Mouse (Mus musculus) kidney, embryonic 16.5 days (tissue): ENCODE measurements around the gene Itpr1. TPM values are rescaled to one million over a fixed set of nuclear protein-coding genes. Genes with fewer than 3 reads are reported as not detected.

Experiments used
- ATAC-seq: fragments of 200-750 bp; cut with Nextera tagmentation; 2 replicates; pipeline ENCODE4 v1.8.0; 2017; ENCODE audit warnings: moderate TSS enrichment; ENCODE audit not compliant: low FRiP score, low TSS enrichment
- H3K27ac ChIP-seq: fragments of 300-500 bp; sonication (generic); 2 replicates; pipeline ENCODE4 v1.5.1; 2014; ENCODE audit warnings: low read length
- H3K27me3 ChIP-seq: fragments of 300-500 bp; sonication (generic); 2 replicates; pipeline ENCODE4 v1.6.1; 2014; ENCODE audit warnings: low read length, control low read depth, mixed read lengths; ENCODE audit not compliant: insufficient read depth
- H3K36me3 ChIP-seq: fragments of 300-500 bp; sonication (generic); 2 replicates; pipeline ENCODE4 v1.6.1; 2014; ENCODE audit warnings: low read length, control low read depth, mixed read lengths; ENCODE audit not compliant: insufficient read depth
- H3K4me1 ChIP-seq: fragments of 300-500 bp; sonication (generic); 2 replicates; pipeline ENCODE4 v1.6.1; 2014; ENCODE audit warnings: low read length, control low read depth, mixed read lengths; ENCODE audit not compliant: insufficient read depth
- H3K4me2 ChIP-seq: fragments of 300-500 bp; sonication (generic); replicated peaks from 2 replicates; pipeline ENCODE4 v1.6.1; 2014; ENCODE audit warnings: low read depth, low read length
- H3K4me3 ChIP-seq: fragments of 300-500 bp; sonication (generic); 2 replicates; pipeline ENCODE4 v1.5.1; 2014; ENCODE audit warnings: mild to moderate bottlenecking, low read length
- H3K9ac ChIP-seq: fragments of 300-500 bp; sonication (generic); replicated peaks from 2 replicates; pipeline ENCODE4 v1.6.1; 2014; ENCODE audit warnings: low read length
- H3K9me3 ChIP-seq: fragments of 300-500 bp; sonication (generic); 2 replicates; pipeline ENCODE4 v1.6.1; 2016; ENCODE audit warnings: low read length, control low read depth
- WGBS: fragments of 180-500 bp; shearing (Covaris S2); extraction: QIAGEN DNeasy Blood & Tissue Kit; methylation state at CpG from one replicate; pipeline ENCODE4 v1.1.7; 2014; 5-methylcytosine and 5-hydroxymethylcytosine counted together
- polyA plus RNA-seq: library from polyadenylated mRNA; unstranded; fragments of >200 nt; fragmentation: Nextera tagmentation; extraction: Ambion mirVana; gene quantifications from 2 replicates; pipeline ENCODE4 v1.2.1, GENCODE M21; 2015

Gene Itpr1
- polyA plus RNA-seq, 1 experiment from 2014 or later = 24.6 TPM

DNA sequence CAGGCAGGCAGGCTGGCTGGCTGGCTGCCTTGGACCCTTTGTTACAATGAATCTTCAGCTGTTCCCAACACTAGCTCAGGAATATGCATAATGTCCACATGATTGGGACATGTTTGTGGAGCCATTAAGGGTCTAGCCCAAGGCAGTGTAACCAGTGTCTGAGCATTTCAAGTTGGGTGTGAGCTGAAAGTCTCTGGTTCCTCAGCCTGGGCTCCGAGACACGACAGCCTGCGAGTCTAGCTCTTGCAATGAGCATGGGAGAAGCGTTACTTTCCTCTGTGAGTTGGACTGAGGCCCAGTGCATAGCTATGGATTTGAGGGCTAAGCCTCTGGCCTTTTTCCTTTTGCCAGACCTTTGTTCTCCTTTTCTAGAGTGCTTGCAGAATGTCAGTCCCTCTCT is 35.6 kb downstream of the Itpr1 start:
- peak; percentile 19; the same call in 1 of the 2 replicates for ATAC-seq
- 45% methylated on average over 4 of the region's 4 CpGs for WGBS
- H3K36me3 ChIP-seq = no peaks in the 10 kb centered on the region; the same call in 1 of the 2 replicates
- no peaks in the 10 kb centered on the region for H3K9me3 ChIP-seq
- no peaks in the 10 kb centered on the region for H3K27me3 ChIP-seq
- 0 out of 2 replicates have a peak overlapping the region, but pooled peaks have one; percentile 8 for H3K9ac ChIP-seq
- no peak overlapping the region for H3K4me3 ChIP-seq
- peaks cover 37% of the 10 kb centered on the region for H3K4me1 ChIP-seq
- no peak overlapping the region for H3K4me2 ChIP-seq
- peak overlapping the region; percentile 84 for H3K27ac ChIP-seq

DNA sequence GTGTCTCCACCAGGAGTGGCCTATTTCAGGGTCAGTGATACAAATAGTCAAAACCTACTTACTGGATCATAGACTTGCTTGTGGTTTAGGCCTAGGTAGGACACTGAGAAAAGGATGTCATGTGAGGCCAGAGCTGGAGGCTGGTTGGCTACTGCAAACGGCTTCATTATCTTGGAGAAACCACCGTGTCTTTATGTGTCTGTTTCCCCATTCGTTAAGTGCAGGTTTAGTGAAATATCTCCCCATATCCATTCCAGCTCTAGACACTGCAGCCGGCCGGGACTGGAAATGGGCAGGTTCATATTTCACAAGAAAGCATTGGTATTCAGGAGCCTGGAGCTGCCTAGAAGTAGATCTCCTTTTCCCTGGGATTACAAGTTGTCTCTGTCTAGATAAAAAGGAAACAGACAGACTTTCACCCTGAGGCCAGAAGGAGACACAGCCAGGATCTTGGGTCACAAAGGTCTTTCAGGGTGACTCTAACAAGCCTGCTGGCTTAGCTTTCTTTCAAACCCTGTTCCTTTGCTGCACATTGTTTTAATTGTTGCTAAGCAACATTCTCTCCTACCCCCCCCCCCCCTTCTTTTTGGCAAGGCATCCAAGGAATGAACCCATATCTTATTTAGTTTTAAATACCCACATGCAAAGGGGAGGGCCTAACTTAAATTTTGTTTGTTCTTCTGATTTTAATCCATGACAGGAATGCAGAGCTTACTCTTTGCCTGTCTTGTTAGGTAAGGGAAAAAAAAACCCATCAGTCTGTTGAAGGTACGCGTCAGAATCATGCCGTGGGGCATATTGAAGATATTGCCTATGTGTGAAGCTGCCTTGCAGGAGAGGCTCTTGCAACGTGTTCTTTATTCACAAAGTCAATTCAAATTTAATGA is 36.4 kb downstream of the Itpr1 start:
- Histone ChIP-seq H3K27me3 (no peaks in the 10 kb centered on the region), H3K4me1 (peaks cover 44% of the 10 kb centered on the region), H3K36me3 (no peaks in the 10 kb centered on the region; the same call in 1 of the 2 replicates), H3K9ac (peak overlapping the region; percentile 24; the same call in 1 of the 2 replicates), H3K9me3 (no peaks in the 10 kb centered on the region), H3K4me3 (no peak overlapping the region), H3K27ac (peak overlapping the region; percentile 84), H3K4me2 (no peak overlapping the region)
- 46% methylated on average over 9 of the region's 9 CpGs for WGBS
- ATAC-seq = peak; percentile 47

DNA sequence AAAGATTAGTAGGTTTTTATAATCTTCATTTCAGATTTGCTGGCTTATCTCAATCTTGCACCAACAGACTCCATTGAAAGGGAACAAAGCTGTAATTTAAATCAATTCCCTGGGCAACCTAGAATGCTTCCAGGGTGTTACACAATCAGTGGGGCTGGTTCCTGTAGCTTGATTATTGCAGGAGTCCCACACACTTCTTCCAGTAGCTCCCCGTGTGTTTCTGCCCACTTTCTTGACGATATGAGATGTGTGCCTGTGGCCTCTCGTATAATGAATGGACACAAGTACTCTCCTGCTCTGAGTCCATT is 37.0 kb downstream of the Itpr1 start:
- Histone ChIP-seq H3K27ac (peak overlapping the region; percentile 22; the same call in 1 of the 2 replicates), H3K4me3 (no peak overlapping the region), H3K36me3 (no peaks in the 10 kb centered on the region), H3K27me3 (no peaks in the 10 kb centered on the region), H3K4me1 (peaks cover 50% of the 10 kb centered on the region), H3K9ac (no peak overlapping the region), H3K4me2 (no peak overlapping the region), H3K9me3 (no peaks in the 10 kb centered on the region)
- WGBS = 86% methylated on average over 3 of the region's 3 CpGs
- ATAC-seq = no peak

DNA sequence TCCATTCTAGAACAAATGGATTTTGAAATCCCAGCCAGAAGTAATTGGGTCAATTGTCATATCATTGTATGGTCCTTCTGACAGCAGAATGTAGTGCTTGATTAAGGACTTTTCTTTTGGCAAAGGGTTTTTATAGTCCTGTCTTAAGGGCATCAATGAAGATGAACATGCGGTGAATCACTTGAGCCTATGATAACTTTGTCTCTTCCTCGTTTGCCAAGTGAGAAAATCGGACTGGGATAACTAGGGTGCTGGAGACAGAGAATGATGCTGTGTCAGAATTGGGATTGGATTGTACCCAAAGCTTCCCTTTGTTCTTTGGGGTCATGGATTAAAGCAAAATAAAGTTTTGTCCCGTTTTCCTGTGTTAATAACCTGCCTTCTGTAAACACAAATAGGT is 37.5 kb downstream of the Itpr1 start:
- peaks cover 56% of the 10 kb centered on the region for H3K4me1 ChIP-seq

DNA sequence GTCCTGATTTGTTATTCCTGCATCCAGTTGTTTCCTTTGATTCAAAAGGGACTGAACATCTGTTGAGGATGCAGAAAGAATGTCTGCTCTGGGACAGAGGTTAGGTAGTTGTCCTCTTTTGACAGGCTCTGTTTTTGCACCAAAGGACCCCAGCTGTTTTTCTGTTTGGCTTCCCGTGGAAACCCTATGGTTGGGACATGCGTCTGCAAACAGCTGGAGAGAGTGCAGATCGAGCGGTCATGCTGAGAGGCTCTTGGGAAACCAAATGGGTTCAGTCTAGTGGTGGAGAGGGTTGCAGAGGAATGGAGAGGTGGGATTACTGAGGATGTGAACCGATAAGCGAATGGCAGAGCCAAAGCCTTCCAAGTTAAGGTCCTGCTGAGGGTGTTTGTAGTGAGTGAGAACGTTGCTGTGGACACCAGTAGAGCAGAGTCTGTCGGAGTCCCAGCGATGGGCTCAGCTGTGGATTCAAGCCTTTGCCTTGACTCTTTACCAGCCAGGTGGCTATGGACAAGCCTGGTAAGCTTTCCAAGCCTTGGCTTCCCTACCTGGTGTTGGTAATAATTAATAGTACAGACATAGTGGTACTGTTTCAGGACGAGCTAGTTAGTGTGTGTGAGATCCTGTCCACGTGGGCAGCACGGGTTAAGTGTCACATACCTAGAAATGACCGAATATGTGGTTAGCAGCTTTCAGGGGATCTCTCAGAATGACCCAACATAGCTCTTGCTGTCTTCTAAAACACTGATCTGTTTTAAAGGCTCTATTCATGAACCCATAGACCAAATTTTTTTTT is 39.9 kb downstream of the Itpr1 start:
- WGBS = 76% methylated on average over 13 of the region's 13 CpGs
- H3K27me3 ChIP-seq = no peaks in the 10 kb centered on the region
- peaks cover 67% of the 10 kb centered on the region for H3K4me1 ChIP-seq
- H3K36me3 ChIP-seq = no peaks in the 10 kb centered on the region
- H3K4me2 ChIP-seq = no peak overlapping the region
- peak; percentile 5; the same call in 1 of the 2 replicates for ATAC-seq
- H3K4me3 ChIP-seq = no peak overlapping the region
- H3K27ac ChIP-seq = peak overlapping the region; percentile 6; the same call in 1 of the 2 replicates
- H3K9ac ChIP-seq = no peak overlapping the region
- H3K9me3 ChIP-seq = no peaks in the 10 kb centered on the region

More for the DNA sequence above, 37.5 kb downstream of the Itpr1 start:
- Histone ChIP-seq H3K9ac (no peak overlapping the region), H3K4me3 (no peak overlapping the region), H3K27ac (no peak overlapping the region), H3K9me3 (no peaks in the 10 kb centered on the region), H3K36me3 (no peaks in the 10 kb centered on the region), H3K27me3 (no peaks in the 10 kb centered on the region), H3K4me2 (no peak overlapping the region)
- 84% methylated on average over 4 of the region's 4 CpGs for WGBS
- no peak for ATAC-seq

DNA sequence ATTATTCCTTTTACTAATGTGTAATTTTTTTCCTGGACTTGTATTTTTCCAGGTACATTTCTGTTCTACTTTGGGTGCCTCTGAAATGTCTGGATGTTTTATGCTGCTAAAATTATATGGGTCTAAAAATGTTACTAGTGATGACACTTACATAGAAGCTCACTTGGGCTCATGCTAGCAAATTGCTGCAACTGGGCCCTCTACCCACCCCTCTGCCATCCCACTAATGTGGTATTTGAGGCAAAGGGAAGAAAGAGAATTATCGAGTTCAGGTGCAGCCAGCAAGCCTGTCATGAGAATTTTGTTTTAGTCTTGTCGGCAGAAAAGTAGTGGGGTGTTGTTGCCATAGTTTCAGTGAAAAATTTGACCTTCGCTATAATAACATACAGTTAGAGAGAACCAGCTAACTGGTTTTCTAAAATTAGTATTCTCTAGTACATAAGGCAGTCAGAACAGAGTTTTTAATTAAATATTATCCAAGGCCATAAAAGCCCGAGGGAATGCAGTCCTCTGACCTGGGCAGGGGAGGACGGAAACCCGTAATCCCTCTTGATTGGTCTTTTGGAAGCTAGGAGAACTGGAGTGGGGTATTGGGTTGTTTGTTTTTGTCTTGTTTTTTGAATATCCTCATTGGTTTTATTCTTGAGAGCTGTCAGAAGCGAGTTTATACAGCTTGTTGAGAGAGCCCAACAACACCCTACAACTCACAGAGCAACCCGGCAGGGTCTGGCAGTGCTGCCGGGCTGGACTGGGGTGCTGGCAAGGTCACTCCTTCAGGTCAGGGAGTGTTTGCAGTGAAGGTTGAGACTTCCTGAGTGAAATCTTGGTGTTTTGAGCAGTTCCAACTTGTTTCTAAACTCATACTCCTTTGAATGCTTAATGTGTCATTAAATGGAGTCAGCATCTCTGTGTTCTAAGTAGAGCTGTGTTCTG is 41.5 kb downstream of the Itpr1 start:
- H3K4me2 ChIP-seq = peak overlapping the region; percentile 3; the same call in 1 of the 2 replicates
- no peak overlapping the region for H3K9ac ChIP-seq
- WGBS = 40% methylated on average over 9 of the region's 9 CpGs
- H3K4me3 ChIP-seq = no peak overlapping the region
- peaks cover 59% of the 10 kb centered on the region for H3K4me1 ChIP-seq
- no peaks in the 10 kb centered on the region for H3K9me3 ChIP-seq
- no peaks in the 10 kb centered on the region for H3K36me3 ChIP-seq
- no peaks in the 10 kb centered on the region for H3K27me3 ChIP-seq
- peak overlapping the region; percentile 89 for H3K27ac ChIP-seq
- ATAC-seq = peak; percentile 57; the same call in 1 of the 2 replicates

DNA sequence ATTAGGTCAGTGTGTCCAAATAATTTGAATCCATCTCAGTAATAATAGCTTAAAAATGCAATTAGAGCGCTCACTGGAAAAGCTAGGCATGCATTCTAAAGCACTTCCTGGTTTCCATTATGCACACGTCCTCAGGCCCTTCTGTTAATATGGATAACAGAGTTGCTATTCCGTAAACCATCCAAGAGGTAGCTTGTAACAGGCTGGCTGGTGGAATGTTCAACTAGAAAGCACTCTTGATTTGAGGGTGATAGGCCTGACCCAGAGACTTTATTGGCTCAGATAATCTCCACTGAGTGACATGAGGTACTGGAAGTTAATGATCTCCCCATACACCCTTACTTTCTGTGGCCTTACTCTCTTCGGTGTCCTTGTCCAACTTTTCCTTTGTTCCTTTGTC is 43.0 kb downstream of the Itpr1 start:
- Histone ChIP-seq H3K4me3 (no peak overlapping the region), H3K36me3 (no peaks in the 10 kb centered on the region), H3K27me3 (no peaks in the 10 kb centered on the region), H3K27ac (peak overlapping the region; percentile 89), H3K9me3 (no peaks in the 10 kb centered on the region), H3K4me1 (peaks cover 56% of the 10 kb centered on the region), H3K4me2 (no peak overlapping the region), H3K9ac (no peak overlapping the region)
- peak; percentile 62; the same call in 1 of the 2 replicates for ATAC-seq
- WGBS = 60% methylated on average over 4 of the region's 4 CpGs

DNA sequence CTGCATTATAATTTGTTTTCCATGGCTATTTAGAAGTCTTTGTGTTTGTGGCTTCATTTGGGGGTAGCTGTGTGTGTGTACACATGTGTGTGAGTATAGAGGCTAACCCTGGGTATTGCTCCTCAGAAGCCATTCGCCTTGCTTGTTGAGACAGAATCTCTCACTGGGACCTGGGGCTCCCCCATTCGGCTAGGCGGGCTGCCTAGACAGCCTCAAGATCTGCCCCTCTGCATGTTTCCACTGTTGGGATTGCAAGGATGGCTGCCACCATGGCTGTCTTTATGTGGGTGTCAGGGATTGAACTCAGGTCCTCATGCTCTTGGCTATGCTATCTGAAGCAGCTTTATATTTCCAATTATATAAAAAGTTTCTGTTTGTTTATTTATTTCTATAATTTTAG is 44.3 kb downstream of the Itpr1 start:
- no peaks in the 10 kb centered on the region for H3K9me3 ChIP-seq
- ATAC-seq = no peak
- no peaks in the 10 kb centered on the region for H3K36me3 ChIP-seq
- no peaks in the 10 kb centered on the region for H3K27me3 ChIP-seq
- 95% methylated on average over 3 of the region's 3 CpGs for WGBS
- H3K4me1 ChIP-seq = peaks cover 53% of the 10 kb centered on the region
- no peak overlapping the region for H3K4me3 ChIP-seq
- no peak overlapping the region for H3K9ac ChIP-seq
- H3K27ac ChIP-seq = no peak overlapping the region
- no peak overlapping the region for H3K4me2 ChIP-seq

DNA sequence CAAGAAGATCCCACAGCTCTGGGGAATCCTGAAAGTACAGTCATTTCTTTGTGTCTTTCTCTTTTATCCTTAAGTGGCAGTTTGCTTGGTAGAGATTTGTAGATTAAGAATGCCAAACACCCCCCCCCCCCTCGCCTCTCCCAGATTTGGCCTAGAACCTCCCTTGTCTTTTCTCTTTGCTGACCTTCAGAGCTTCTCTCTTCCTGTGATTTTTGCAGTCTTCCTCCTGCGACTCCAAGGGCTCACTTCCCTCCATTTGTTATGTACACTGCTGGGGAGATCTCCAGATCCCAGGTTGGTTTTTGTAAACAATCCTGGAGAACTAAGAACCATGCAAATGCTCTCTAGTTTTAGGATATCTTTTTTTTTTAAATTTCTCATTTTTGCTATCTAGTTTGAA is 45.7 kb downstream of the Itpr1 start:
- Histone ChIP-seq H3K4me1 (peaks cover 45% of the 10 kb centered on the region), H3K4me3 (no peak overlapping the region), H3K27me3 (no peaks in the 10 kb centered on the region), H3K27ac (no peak overlapping the region), H3K4me2 (no peak overlapping the region), H3K9ac (no peak overlapping the region), H3K36me3 (no peaks in the 10 kb centered on the region), H3K9me3 (no peaks in the 10 kb centered on the region)
- WGBS = 57% methylated on average over 2 of the region's 2 CpGs
- no peak for ATAC-seq
